Mouse (Mus musculus) forebrain, embryonic 14.5 days (tissue): ENCODE results near the gene Nuf2. TPM values are rescaled to one million over a fixed set of nuclear protein-coding genes. Genes with fewer than 3 reads are reported as not detected.
"Not testable (repeated sequence)": the region's sequence is repeated elsewhere in the genome, so short reads cannot be mapped to it uniquely, and the experiment has no call there.

Experiments
- ATAC-seq: fragments of 200-750 bp; cut with Nextera tagmentation; 2 replicates; pipeline ENCODE4 v1.8.0; 2017; ENCODE audit warnings: mild to moderate bottlenecking, moderate library complexity
- DNase-seq: peaks from one replicate; pipeline ENCODE4 v3.0.0-alpha.2; 2015; ENCODE audit warnings: low spot score
- H3K27ac ChIP-seq: fragments of 300-500 bp; sonication (generic); 2 replicates; pipeline ENCODE4 v1.5.1; 2014; ENCODE audit warnings: low read depth, mild to moderate bottlenecking, control low read depth, low read length, moderate library complexity
- H3K27me3 ChIP-seq: fragments of 300-500 bp; sonication (generic); replicated peaks from 2 replicates; pipeline ENCODE4 v1.6.1; 2014; ENCODE audit warnings: low read length, control low read depth, mixed read lengths; ENCODE audit not compliant: control insufficient read depth, insufficient read depth
- H3K36me3 ChIP-seq: fragments of 300-500 bp; sonication (generic); 2 replicates; pipeline ENCODE4 v1.6.1; 2014; ENCODE audit warnings: low read length, control low read depth; ENCODE audit not compliant: control insufficient read depth, insufficient read depth
- H3K4me1 ChIP-seq: fragments of 300-500 bp; sonication (generic); 2 replicates; pipeline ENCODE4 v1.6.1; 2014; ENCODE audit warnings: antibody characterized with exemption, low read length, control low read depth; ENCODE audit not compliant: control insufficient read depth, insufficient read depth
- H3K4me2 ChIP-seq: fragments of 300-500 bp; sonication (generic); 2 replicates; pipeline ENCODE4 v1.6.1; 2014; ENCODE audit warnings: mild to moderate bottlenecking, control low read depth, low read length
- H3K4me3 ChIP-seq: fragments of 300-500 bp; sonication (generic); 2 replicates; pipeline ENCODE4 v1.5.1; 2014; ENCODE audit warnings: low read depth, low read length, control low read depth
- H3K9ac ChIP-seq: fragments of 300-500 bp; sonication (generic); 2 replicates; pipeline ENCODE4 v1.6.1; 2014; ENCODE audit warnings: mild to moderate bottlenecking, low read length, control low read depth, moderate library complexity
- H3K9me3 ChIP-seq: fragments of 300-500 bp; sonication (generic); replicated peaks from 2 replicates; pipeline ENCODE4 v1.6.1; 2016; ENCODE audit warnings: low read length, control low read depth, mixed read lengths; ENCODE audit not compliant: control insufficient read depth
- WGBS: fragments of 180-500 bp; shearing (Covaris S2); extraction: QIAGEN DNeasy Blood & Tissue Kit; methylation state at CpG from one replicate; pipeline ENCODE4 v1.1.7; 2014; 5-methylcytosine and 5-hydroxymethylcytosine counted together
- polyA plus RNA-seq: library from polyadenylated mRNA; unstranded; fragments of >200 nt; fragmentation: Nextera tagmentation; extraction: Ambion mirVana; gene quantifications from 2 replicates; pipeline ENCODE4 v1.2.1, GENCODE M21; 2014

Nuf2 gene
- polyA plus RNA-seq, 1 experiment from 2014 or later = 42.3 TPM

DNA sequence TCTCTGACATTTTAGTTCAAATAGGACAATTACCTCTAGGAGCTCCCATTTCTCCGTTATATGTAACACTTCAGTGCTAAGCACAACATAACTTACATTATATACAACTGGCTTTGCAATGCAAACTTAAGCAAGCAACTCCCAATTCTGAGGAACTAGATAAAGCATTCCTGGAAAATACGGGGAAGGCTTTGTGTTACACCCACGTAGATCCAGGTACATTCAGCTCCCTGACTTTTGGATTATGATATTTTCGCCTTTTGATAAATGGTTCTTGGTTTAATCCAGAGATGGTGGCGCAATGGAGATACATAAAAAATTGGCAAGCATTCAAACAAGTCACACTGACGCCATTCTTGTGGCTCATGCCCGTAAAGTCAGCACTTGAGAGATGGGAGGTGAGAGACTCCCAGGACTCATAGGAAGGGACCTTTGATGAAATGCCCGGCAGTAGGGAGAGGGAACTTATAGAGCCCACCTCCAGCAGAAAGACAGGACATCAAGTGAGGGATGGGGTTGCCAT is 1.2 kb downstream of the Nuf2 start:
- WGBS = 78% methylated on average over 8 of the region's 8 CpGs
- Histone ChIP-seq H3K27ac (no peak overlapping the region), H3K4me2 (peak overlapping the region; percentile 47), H3K4me1 (0 out of 2 replicates have a peak, but pooled peaks cover 4% of the 10 kb centered on the region), H3K36me3 (peaks cover 16% of the 10 kb centered on the region), H3K27me3 (no peaks in the 10 kb centered on the region), H3K9me3 (no peaks in the 10 kb centered on the region), H3K9ac (no peak overlapping the region; the same call in 1 of the 2 replicates), H3K4me3 (peak overlapping the region; percentile 50)
- no peak for ATAC-seq
- no peak for DNase-seq

DNA sequence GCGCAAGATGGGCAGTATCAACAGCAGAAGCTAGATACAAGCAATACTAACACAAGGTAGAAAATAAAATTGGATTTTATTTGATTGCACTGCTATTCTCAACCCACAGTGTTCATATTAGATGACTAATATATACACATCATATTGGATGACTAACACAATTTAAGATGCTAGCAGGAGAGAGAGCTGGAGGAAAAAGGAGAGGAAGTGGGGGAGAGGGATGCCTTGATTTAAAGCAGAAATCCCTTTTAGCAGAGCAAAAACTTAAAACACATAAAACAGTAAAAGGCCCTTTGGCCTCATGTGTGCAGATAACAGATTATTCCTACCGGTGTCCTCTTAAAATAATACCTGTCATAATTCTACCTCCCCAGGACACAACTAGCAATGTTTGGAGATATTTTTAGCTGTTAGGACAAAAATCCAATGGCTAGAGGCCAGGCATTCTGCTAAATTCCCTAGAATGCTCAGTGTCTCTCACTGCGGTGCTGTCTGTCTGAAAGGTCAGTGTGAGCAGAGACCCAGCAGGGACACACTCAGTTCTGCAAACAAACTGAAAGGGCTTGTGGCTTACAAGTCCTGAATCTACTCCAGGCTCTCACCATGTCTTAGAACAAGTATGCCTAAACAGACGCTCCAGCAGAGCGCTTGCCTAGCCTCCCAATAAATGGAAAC is 5.1 kb downstream of the Nuf2 start:
- 94% methylated on average over 5 of the region's 5 CpGs for WGBS
- Histone ChIP-seq H3K4me3 (no peak overlapping the region), H3K27ac (no peak overlapping the region), H3K27me3 (no peaks in the 10 kb centered on the region), H3K9ac (no peak overlapping the region), H3K36me3 (peaks cover 50% of the 10 kb centered on the region), H3K4me1 (0 out of 2 replicates have a peak, but pooled peaks cover 4% of the 10 kb centered on the region), H3K4me2 (no peak overlapping the region), H3K9me3 (no peaks in the 10 kb centered on the region)
- DNase-seq (no peak), ATAC-seq (no peak)

- Histone ChIP-seq H3K9me3 (no peaks in the 10 kb centered on the region), H3K9ac (no peak overlapping the region), H3K4me1 (no peaks in the 10 kb centered on the region), H3K27ac (peak overlapping the region; percentile 24; the same call in 1 of the 2 replicates), H3K27me3 (no peaks in the 10 kb centered on the region), H3K4me2 (no peak overlapping the region), H3K4me3 (no peak overlapping the region), H3K36me3 (peaks cover 53% of the 10 kb centered on the region)
- WGBS = 91% methylated on average over 11 of the region's 11 CpGs
- ATAC-seq = peak; percentile 37; the same call in 1 of the 2 replicates
- peak; percentile 26 for DNase-seq
Observed at GRCm38 (mm10) chr1:169519337-169519736, 11.9 kb downstream of the Nuf2 start.

DNA sequence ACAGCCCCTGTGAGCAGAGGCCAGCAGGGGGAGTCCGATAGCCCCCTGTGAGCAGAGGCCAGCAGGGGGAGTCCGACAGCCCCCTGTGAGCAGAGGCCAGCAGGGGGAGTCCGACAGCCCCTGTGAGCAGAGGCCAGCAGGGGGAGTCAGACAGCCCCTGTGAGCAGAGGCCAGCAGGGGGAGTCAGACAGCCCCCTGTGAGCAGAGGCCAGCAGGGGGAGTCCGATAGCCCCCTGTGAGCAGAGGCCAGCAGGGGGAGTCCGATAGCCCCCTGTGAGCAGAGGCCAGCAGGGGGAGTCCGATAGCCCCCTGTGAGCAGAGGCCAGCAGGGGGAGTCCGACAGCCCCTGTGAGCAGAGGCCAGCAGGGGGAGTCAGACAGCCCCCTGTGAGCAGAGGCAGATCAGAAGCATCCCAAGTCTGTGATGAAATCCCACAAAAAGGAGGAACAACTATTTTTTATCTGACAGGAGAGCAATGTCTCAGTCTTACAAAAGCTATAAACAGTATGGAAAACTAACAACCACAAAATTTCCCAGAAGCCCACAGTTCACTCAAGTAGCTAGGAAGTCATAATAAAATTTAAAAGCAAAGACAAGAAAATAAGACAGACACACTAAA is 13.3 kb downstream of the Nuf2 start:
- not testable (repeated sequence) for H3K4me3 ChIP-seq, H3K27ac ChIP-seq, H3K9ac ChIP-seq, H3K27me3 ChIP-seq, ATAC-seq, H3K9me3 ChIP-seq, H3K4me1 ChIP-seq, H3K4me2 ChIP-seq, DNase-seq
- 93% methylated on average over 6 of the region's 7 CpGs for WGBS
- H3K36me3 ChIP-seq = peaks cover 51% of the 10 kb centered on the region

DNA sequence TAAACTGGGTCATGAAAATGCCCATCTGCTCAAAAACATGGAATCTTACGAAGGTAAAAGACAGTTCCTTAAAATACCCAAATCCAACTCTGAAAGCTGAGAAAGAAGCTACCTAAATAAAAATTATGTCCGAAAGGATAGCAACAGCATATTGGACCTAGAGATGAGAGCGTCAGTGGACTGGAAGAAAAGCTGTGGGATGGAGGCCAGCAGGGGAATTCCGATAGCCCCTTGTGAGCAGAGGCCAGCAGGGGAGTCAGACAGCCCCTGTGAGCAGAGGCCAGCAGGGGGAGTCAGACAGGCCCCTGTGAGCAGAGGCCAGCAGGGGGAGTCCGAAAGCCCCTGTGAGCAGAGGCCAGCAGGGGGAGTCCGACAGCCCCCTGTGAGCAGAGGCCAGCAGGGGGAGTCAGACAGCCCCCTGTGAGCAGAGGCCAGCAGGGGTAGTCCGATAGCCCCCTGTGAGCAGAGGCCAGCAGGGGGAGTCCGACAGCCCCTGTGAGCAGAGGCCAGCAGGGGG is 13.8 kb downstream of the Nuf2 start:
- H3K9ac ChIP-seq = no peak overlapping the region
- H3K4me3 ChIP-seq = no peak overlapping the region
- ATAC-seq (no peak), DNase-seq (no peak)
- no peaks in the 10 kb centered on the region for H3K9me3 ChIP-seq
- H3K27me3 ChIP-seq = no peaks in the 10 kb centered on the region
- peaks cover 49% of the 10 kb centered on the region for H3K36me3 ChIP-seq
- no peaks in the 10 kb centered on the region for H3K4me1 ChIP-seq
- H3K4me2 ChIP-seq = no peak overlapping the region
- no peak overlapping the region for H3K27ac ChIP-seq
- WGBS = 98% methylated on average over 8 of the region's 8 CpGs

DNA sequence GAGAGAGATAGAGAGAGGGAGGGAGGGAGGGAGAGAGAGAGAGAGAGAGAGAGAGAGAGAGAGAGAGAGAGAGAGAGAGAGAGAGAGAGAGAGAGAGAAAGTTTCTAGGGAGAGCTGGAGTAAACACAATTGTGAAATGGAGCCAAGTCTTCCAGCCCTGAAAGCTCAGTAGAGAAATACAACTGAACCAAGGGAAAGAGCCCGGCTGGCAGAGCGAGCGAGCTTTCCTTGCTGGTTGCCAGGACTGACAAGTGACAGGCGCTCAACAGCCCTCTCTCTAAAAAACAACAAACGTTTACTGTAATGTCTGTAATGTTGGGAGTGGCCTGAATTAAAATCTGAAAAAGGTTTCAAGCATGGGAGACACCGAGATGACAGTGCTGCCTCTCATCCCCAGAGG is 24.9 kb downstream of the Nuf2 start:
- Histone ChIP-seq H3K27me3 (no peaks in the 10 kb centered on the region), H3K4me2 (no peak overlapping the region), H3K27ac (no peak overlapping the region), H3K4me1 (no peaks in the 10 kb centered on the region), H3K9ac (no peak overlapping the region), H3K36me3 (peaks cover 74% of the 10 kb centered on the region), H3K4me3 (no peak overlapping the region), H3K9me3 (no peaks in the 10 kb centered on the region)
- ATAC-seq (no peak), DNase-seq (no peak)
- WGBS = 86% methylated on average over 6 of the region's 6 CpGs

DNA sequence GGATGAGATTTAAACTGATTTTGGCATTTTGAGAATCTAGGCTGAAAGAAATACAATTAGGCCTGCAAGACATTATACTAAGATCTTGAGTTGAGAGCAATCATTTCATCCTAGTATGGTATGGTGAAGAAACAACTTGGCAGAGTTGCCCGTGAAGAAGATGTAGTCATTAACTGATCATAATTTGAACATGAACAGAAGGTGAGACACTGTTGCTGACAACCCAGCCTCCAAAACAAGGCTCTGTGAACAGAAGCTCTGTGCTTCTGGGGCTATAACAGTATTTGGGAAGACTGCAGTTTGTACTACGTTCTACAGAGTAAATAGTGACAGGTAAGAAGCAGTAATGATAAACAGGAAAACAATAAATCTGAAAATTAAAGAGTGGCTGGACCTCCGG is 28.4 kb downstream of the Nuf2 start:
- DNase-seq = no peak
- peaks cover 72% of the 10 kb centered on the region for H3K36me3 ChIP-seq
- ATAC-seq = no peak

DNA sequence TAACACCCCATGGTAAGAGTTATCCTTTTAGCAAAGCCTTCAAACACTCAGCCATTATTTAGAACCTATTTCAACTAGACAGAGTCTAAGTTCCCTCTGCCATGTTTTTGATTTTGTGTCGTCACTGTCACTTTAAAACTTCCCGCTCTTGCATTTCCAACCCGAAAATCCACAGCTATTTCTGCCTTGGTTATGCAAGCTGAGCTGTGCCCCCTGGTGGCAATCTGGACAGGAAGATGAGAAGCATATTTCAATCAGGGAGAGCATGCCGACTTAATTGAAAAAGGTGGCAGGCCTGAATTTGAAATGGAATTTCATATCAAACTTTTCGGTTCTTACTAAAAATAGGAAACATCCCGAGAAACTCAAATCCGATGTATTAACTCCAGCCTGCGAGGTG is 35.6 kb downstream of the Nuf2 start:
- no peaks in the 10 kb centered on the region for H3K27me3 ChIP-seq
- no peak overlapping the region for H3K4me2 ChIP-seq
- no peak overlapping the region for H3K9ac ChIP-seq
- H3K36me3 ChIP-seq = peaks cover 31% of the 10 kb centered on the region
- H3K4me3 ChIP-seq = no peak overlapping the region
- ATAC-seq = no peak
- no peaks in the 10 kb centered on the region for H3K9me3 ChIP-seq
- WGBS = 64% methylated on average over 8 of the region's 8 CpGs
- peak; percentile 86 for DNase-seq
- H3K4me1 ChIP-seq = no peaks in the 10 kb centered on the region
- H3K27ac ChIP-seq = no peak overlapping the region

More for the DNA sequence above, 28.4 kb downstream of the Nuf2 start:
- WGBS = 85% methylated on average over 3 of the region's 3 CpGs
- no peaks in the 10 kb centered on the region for H3K4me1 ChIP-seq
- H3K4me2 ChIP-seq = no peak overlapping the region
- no peaks in the 10 kb centered on the region for H3K9me3 ChIP-seq
- no peak overlapping the region for H3K27ac ChIP-seq
- H3K4me3 ChIP-seq = no peak overlapping the region
- no peaks in the 10 kb centered on the region for H3K27me3 ChIP-seq
- no peak overlapping the region for H3K9ac ChIP-seq

DNA sequence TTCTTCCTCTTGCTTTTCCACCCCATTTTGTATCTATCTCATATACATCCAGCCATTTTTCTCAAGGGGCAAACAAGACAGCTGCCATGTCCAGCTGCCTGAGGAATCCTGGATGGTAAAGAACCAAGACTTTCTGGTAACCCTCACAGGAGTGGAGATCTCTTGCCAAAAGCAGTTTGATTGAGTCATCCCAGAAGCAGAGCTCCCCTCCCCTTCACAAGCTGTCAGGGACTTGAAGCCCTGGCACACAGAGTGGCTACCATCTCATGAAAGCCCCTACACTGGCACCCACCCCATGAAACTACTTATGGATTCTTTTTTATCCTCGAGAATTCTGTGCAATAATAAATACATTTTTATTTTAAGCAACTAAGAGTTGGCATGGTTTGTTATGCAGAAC is 39.7 kb downstream of the Nuf2 start:
- H3K27ac ChIP-seq = no peak overlapping the region
- H3K9me3 ChIP-seq = no peaks in the 10 kb centered on the region
- no peak for DNase-seq
- no peak overlapping the region for H3K4me3 ChIP-seq
- no peak for ATAC-seq
- no peak overlapping the region for H3K9ac ChIP-seq
- no peaks in the 10 kb centered on the region for H3K27me3 ChIP-seq
- peaks cover 3% of the 10 kb centered on the region; the same call in 1 of the 2 replicates for H3K36me3 ChIP-seq
- WGBS = 77% methylated on average over 1 of the region's 1 CpGs
- H3K4me2 ChIP-seq = no peak overlapping the region
- 0 out of 2 replicates have a peak, but pooled peaks cover under 1% of the 10 kb centered on the region for H3K4me1 ChIP-seq
